Mouse (Mus musculus): Measurements from ENCODE around the gene Boll.

Boll gene

GRCm38 (mm10) chr1:55237643-55238161 is 125.6 kb downstream of the Boll start:
- peak; percentile 29 to 49 for DNase-seq

GRCm38 (mm10) chr1:55236890-55237642 is 126.2 kb downstream of the Boll start, which contains the start of gene Mars2:
Gene Mars2, plus strand, starts transcription at chr1:55237177.
- DNase-seq: peak; percentile 97

- no peak for DNase-seq
Observed at GRCm38 (mm10) chr1:55236487-55236886, 126.8 kb downstream of the Boll start.

GRCm38 (mm10) chr1:55234910-55235520 is 128.3 kb downstream of the Boll start:
- no peak for DNase-seq

- DNase-seq: no peak
Observed at GRCm38 (mm10) chr1:55228256-55228884, 134.9 kb downstream of the Boll start.

GRCm38 (mm10) chr1:55227376-55227775 is 135.9 kb downstream of the Boll start:
- no peak for DNase-seq

- peak in 1 of 2 experiments; percentile 9 for DNase-seq
Observed at GRCm38 (mm10) chr1:55226011-55226857, 137.0 kb downstream of the Boll start, which contains the start of gene Rftn2. Gene Rftn2, minus strand, starts transcription at chr1:55226782.

GRCm38 (mm10) chr1:55225398-55225797 is 137.9 kb downstream of the Boll start:
- peak in 1 of 2 experiments; percentile 4 for DNase-seq

GRCm38 (mm10) chr1:55224111-55224510 is 139.2 kb downstream of the Boll start:
- DNase-seq: peak in 1 of 2 experiments; percentile 31

- DNase-seq: no peak
Observed at GRCm38 (mm10) chr1:55223026-55223425, 140.2 kb downstream of the Boll start.

- DNase-seq: peak; percentile 28 to 36
Observed at GRCm38 (mm10) chr1:55221352-55221751, 141.9 kb downstream of the Boll start.

GRCm38 (mm10) chr1:55217191-55217590 is 146.1 kb downstream of the Boll start:
- no peak for DNase-seq

GRCm38 (mm10) chr1:55215185-55215813 is 148.0 kb downstream of the Boll start:
- DNase-seq: no peak

- DNase-seq: no peak
Observed at GRCm38 (mm10) chr1:55213936-55214335, 149.3 kb downstream of the Boll start.

- no peak for DNase-seq
Observed at GRCm38 (mm10) chr1:55213475-55213874, 149.8 kb downstream of the Boll start.

- DNase-seq: no peak
Observed at GRCm38 (mm10) chr1:55212771-55213170, 150.5 kb downstream of the Boll start.

GRCm38 (mm10) chr1:55211081-55211480 is 152.2 kb downstream of the Boll start:
- no peak for DNase-seq

GRCm38 (mm10) chr1:55210202-55210965 is 152.9 kb downstream of the Boll start:
- no peak for DNase-seq

GRCm38 (mm10) chr1:55208500-55209140 is 154.6 kb downstream of the Boll start:
- no peak for DNase-seq

- DNase-seq: no peak
Observed at GRCm38 (mm10) chr1:55207561-55207960, 155.7 kb downstream of the Boll start.

All from cerebellum, adult 18-20 months (tissue).